Mouse (Mus musculus) CH12.LX (cell line): Measurements from ENCODE around the gene Pmepa1.

Experiments used
- BHLHE40 ChIP-seq: IDR thresholded peaks from 2 replicates; pipeline ENCODE4 v1.6.1; 2011; ENCODE audit warnings: mild to moderate bottlenecking, low read depth, low read length, improper control_type of control experiment
- CTCF ChIP-seq, 2 experiments: IDR thresholded peaks in 1 of 2; conservative IDR thresholded peaks in 1 of 2; 2 replicates each; pipeline ENCODE4 v1.5.1; 2011 to 2012; ENCODE audit warnings: low read depth in 2 of 2, low read length in 2 of 2, improper control_type of control experiment in 1 of 2, inconsistent platforms in 1 of 2, mild to moderate bottlenecking in 1 of 2, moderate library complexity in 1 of 2
- POLR2A ChIP-seq: IDR thresholded peaks from 2 replicates; pipeline ENCODE4 v1.6.1; 2011; ENCODE audit warnings: low read depth, mild to moderate bottlenecking, improper control_type of control experiment, low read length
- TCF12 ChIP-seq: IDR thresholded peaks from 2 replicates; pipeline ENCODE4 v1.6.1; 2014; ENCODE audit warnings: low read depth, mild to moderate bottlenecking, inconsistent platforms, low read length, improper control_type of control experiment

DNA sequence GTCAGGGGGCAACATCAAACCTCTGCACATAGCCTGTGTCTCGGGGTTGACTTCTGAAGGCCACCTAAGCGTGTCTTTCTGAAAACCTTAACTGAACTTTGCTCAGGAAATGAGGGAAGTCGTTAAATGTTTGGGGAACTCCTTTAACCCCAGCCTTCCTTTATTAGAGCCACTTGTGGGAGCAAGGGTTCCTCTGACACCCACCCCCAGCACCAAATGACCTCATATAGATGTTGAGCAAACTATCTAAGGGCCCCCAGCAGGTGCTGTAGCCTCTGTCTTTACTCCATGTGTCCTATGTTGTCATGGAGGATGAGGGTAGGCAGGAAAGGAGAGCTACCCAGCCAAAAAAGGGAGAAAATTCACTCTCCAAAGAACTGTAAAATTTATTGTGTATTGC is 52.2 kb downstream of the Pmepa1 start:
- TF ChIP-seq CTCF (conservative IDR thresholded peaks at IDR 0.05 in 1 of 2, IDR thresholded peaks at IDR 0.05 in 1 of 2; ENCODE audit: low read depth in 2 of 2, low read length in 2 of 2): no peak
- no peak for TF ChIP-seq BHLHE40
- TF ChIP-seq POLR2A: no peak
- TF ChIP-seq TCF12: no peak
